Comparison of ENCODE assay signal across 11 mouse cellular contexts in genomic region chr12:99686418-99686992, GRCm38 (mm10).
DNase-seq lines count a peak whose midpoint lies in the region; ATAC-seq lines count a peak whose summit lies in the region.
"Had no signal": no experiment of that assay in that cellular context is flagged by ENCODE, and none has a peak within 500 bp of the region (broad histone marks: within the 10 kb centered on the region; RNA-seq: fewer than 3 reads in every experiment).

No protein-coding gene starts in this region.

- H3K9ac ChIP-seq in limb, embryonic 12.5 days (replicated peaks) = no peak overlapping the region
- no peak overlapping the region for H3K9ac ChIP-seq in limb, embryonic 15.5 days
- no peak overlapping the region for H3K9ac ChIP-seq in hindbrain, embryonic 14.5 days
- H3K9ac ChIP-seq: liver, embryonic 12.5 days had no signal

- H3K27ac ChIP-seq in limb, embryonic 12.5 days = peak overlapping the region; percentile 66
- no peak overlapping the region for H3K27ac ChIP-seq in limb, embryonic 10.5 days
- H3K27ac ChIP-seq in limb, embryonic 15.5 days = peak overlapping the region; percentile 14; the same call in 1 of the 2 replicates
- no peak overlapping the region for H3K27ac ChIP-seq in hindbrain, embryonic 14.5 days
- H3K27ac ChIP-seq: layer of hippocampus, adult 2 months; liver, embryonic 12.5 days had no signal

- no peaks in the 10 kb centered on the region for H3K27me3 ChIP-seq in limb, embryonic 12.5 days
- H3K27me3 ChIP-seq in limb, embryonic 10.5 days (ENCODE audit: low read depth, poor library complexity, severe bottlenecking) = no peaks in the 10 kb centered on the region
- no peaks in the 10 kb centered on the region for H3K27me3 ChIP-seq in limb, embryonic 15.5 days
- no peaks in the 10 kb centered on the region for H3K27me3 ChIP-seq in hindbrain, embryonic 14.5 days (ENCODE audit: control insufficient read depth, insufficient read depth, low read length)
- H3K27me3 ChIP-seq: liver, embryonic 12.5 days had no signal

- no peaks in the 10 kb centered on the region for H3K9me3 ChIP-seq in limb, embryonic 12.5 days
- no peaks in the 10 kb centered on the region for H3K9me3 ChIP-seq in limb, embryonic 10.5 days (replicated peaks)
- H3K9me3 ChIP-seq in limb, embryonic 15.5 days = no peaks in the 10 kb centered on the region
- no peaks in the 10 kb centered on the region for H3K9me3 ChIP-seq in hindbrain, embryonic 14.5 days (ENCODE audit: control insufficient read depth, low read length)
- H3K9me3 ChIP-seq: liver, embryonic 12.5 days had no signal

- intact Hi-C loops in gastrocnemius, postnatal 36 days (cut with DNase I) = no loop called here

- H3K4me2 ChIP-seq in limb, embryonic 12.5 days = no peak overlapping the region
- H3K4me2 ChIP-seq in limb, embryonic 15.5 days = no peak overlapping the region
- no peak overlapping the region for H3K4me2 ChIP-seq in hindbrain, embryonic 14.5 days (replicated peaks)
- H3K4me2 ChIP-seq: liver, embryonic 12.5 days; midbrain, embryonic 11.5 days had no signal

- H3K36me3 ChIP-seq in limb, embryonic 12.5 days = no peaks in the 10 kb centered on the region
- no peaks in the 10 kb centered on the region for H3K36me3 ChIP-seq in limb, embryonic 10.5 days
- H3K36me3 ChIP-seq in limb, embryonic 15.5 days = no peaks in the 10 kb centered on the region
- no peaks in the 10 kb centered on the region for H3K36me3 ChIP-seq in hindbrain, embryonic 14.5 days (replicated peaks; ENCODE audit: control insufficient read depth, insufficient read depth)
- H3K36me3 ChIP-seq: liver, embryonic 12.5 days had no signal

- WGBS in limb, embryonic 12.5 days = 77% methylated on average over 6 of the region's 6 CpGs
- WGBS in limb, embryonic 10.5 days = 83% methylated on average over 6 of the region's 6 CpGs
- 55% methylated on average over 6 of the region's 6 CpGs for WGBS in limb, embryonic 15.5 days
- WGBS in hindbrain, embryonic 14.5 days = 68% methylated on average over 6 of the region's 6 CpGs

- H3K4me3 ChIP-seq in limb, embryonic 12.5 days (replicated peaks) = no peak overlapping the region
- H3K4me3 ChIP-seq in limb, embryonic 10.5 days = no peak overlapping the region
- H3K4me3 ChIP-seq in limb, embryonic 15.5 days = no peak overlapping the region
- no peak overlapping the region for H3K4me3 ChIP-seq in hindbrain, embryonic 14.5 days (replicated peaks; ENCODE audit: low read length)
- H3K4me3 ChIP-seq: layer of hippocampus, adult 2 months; liver, embryonic 12.5 days had no signal

- ATAC-seq in limb, embryonic 12.5 days (ENCODE audit: insufficient number of reproducible peaks, insufficient read depth, low FRiP score, low TSS enrichment, low read depth) = no peak
- no peak for ATAC-seq in limb, embryonic 15.5 days (ENCODE audit: insufficient number of reproducible peaks, low FRiP score, low TSS enrichment, low read depth)
- no peak for ATAC-seq in hindbrain, embryonic 14.5 days (ENCODE audit: low FRiP score)
- ATAC-seq: liver, embryonic 12.5 days had no signal

- DNase-seq in limb, embryonic 10.5 days (ENCODE audit: low spot score) = no peak
- peak; percentile 33 to 50 for DNase-seq in cerebellum, adult 18-20 months
- DNase-seq in gastrocnemius, postnatal 36 days = peak; percentile 32 to 38
- no peak for DNase-seq in hindbrain, embryonic 14.5 days (ENCODE audit: low spot score)
- no peak for DNase-seq in retina, postnatal 1 day
- no peak for DNase-seq in left cerebral cortex, adult 11 months (ENCODE audit: low spot score)

- peaks cover 16% of the 10 kb centered on the region for H3K4me1 ChIP-seq in limb, embryonic 12.5 days (replicated peaks)
- peaks cover 15% of the 10 kb centered on the region for H3K4me1 ChIP-seq in limb, embryonic 10.5 days
- peaks cover 6% of the 10 kb centered on the region; the same call in 1 of the 2 replicates for H3K4me1 ChIP-seq in limb, embryonic 15.5 days
- no peaks in the 10 kb centered on the region for H3K4me1 ChIP-seq in hindbrain, embryonic 14.5 days (replicated peaks; ENCODE audit: control insufficient read depth, insufficient read depth, low read length)
- H3K4me1 ChIP-seq: liver, embryonic 12.5 days had no signal

Comparison
In these comparisons a context has a peak if more than half of its experiments do, and no peak if none do; other contexts are left out.
1. H3K27ac ChIP-seq: peak in limb, embryonic 12.5 days (single experiment) and limb, embryonic 15.5 days (single experiment); none in limb, embryonic 10.5 days (single experiment) and hindbrain, embryonic 14.5 days (single experiment).
2. DNase-seq: peak in cerebellum, adult 18-20 months (2 of 2) and gastrocnemius, postnatal 36 days (2 of 2); none in limb, embryonic 10.5 days (single experiment), hindbrain, embryonic 14.5 days (single experiment), retina, postnatal 1 day (single experiment) and left cerebral cortex, adult 11 months (single experiment).